Mouse (Mus musculus) layer of hippocampus, adult 9-11 months (tissue): Measurements from ENCODE around the gene Olfr1016.

Experiments used
- DNase-seq: peaks from one replicate; pipeline ENCODE4 v3.0.0; 2022

Gene Olfr1016

GRCm38 (mm10) chr2:85802444-85802843 is at the start of gene Olfr1016:
Gene Olfr1016, minus strand, starts transcription at chr2:85802544.
- DNase-seq: no peak

DNA sequence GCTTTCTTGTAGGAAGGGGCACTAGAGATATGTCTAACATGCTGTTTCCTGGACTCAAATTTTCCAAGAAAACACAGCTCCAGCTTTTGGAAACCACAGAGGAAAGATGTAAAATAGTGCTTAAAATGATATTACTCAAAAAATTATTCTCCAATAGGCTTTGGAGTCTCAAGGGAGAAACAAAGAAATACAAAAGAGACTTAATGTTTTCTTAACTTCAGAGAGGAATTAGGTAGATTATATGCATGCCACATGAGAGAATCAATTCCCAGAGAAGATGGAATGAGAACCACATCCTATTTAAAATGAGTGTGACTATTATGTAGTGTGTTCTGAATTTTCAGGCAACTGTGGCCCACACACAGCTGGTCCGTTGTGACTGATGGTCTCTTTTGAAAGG is 44.4 kb upstream of the Olfr1016 start, which contains the start of gene Olfr1020:
Gene Olfr1020 (plus strand): TSS at position 301 of the 400 bp plus-strand sequence.
- no peak for DNase-seq

DNA sequence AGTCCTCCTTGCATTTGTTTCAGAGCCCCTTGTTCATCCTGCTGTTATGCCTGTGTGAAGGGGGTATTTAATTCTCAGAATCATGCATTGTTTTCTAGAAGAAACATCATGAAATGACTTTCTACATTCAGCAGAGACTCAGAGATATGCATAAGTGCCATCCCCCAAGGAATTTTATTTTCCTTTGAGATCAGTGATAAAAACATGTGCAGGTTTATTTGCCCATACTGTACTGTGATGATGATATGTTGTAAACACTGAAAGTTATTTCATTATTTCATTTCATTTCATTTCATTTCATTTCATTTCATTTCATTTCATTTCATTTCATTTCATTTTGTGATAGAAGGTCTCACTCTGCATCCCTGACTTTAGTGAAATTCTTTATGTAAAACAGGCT is 43.0 kb upstream of the Olfr1016 start, which contains the start of gene Olfr1019:
Gene Olfr1019 (minus strand): TSS at position 101 of the 400 bp plus-strand sequence.
- DNase-seq: no peak

- no peak for DNase-seq
Measured at GRCm38 (mm10) chr2:85818179-85818578, 15.8 kb upstream of the Olfr1016 start, which contains the start of gene Olfr1018. Gene Olfr1018, plus strand, starts transcription at chr2:85818479.

GRCm38 (mm10) chr2:85804501-85804900 is 2.2 kb upstream of the Olfr1016 start:
- no peak for DNase-seq

DNA sequence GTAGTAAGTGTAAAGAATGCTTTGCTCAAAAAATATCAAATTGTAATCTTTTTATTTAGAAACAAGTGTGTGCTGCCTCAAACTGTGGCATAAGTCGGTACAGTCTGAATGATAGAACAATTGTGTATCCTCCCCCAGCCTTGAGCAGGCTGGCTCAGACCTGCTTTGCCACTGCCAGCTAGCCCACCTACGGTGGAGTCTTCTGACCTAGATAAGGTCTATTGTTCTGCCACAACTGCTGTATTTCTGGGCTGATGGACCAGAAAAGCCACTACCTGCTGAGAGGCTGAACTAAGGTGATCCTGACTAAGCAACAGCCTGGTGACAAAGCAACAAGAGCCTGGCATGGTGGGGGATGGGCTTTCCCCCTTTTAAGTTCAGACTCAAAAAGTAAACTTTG is 10.0 kb downstream of the Olfr1016 start:
- no peak for DNase-seq

- DNase-seq: no peak
Measured at GRCm38 (mm10) chr2:85781717-85782116, 20.6 kb downstream of the Olfr1016 start, which contains the start of gene Olfr1015. Gene Olfr1015, plus strand, starts transcription at chr2:85782017.

GRCm38 (mm10) chr2:85772413-85772812 is 29.9 kb downstream of the Olfr1016 start, which contains the start of gene Olfr1014:
Gene Olfr1014, plus strand, starts transcription at chr2:85772713.
- DNase-seq: no peak

GRCm38 (mm10) chr2:85766798-85767197 is 35.5 kb downstream of the Olfr1016 start, which contains the start of gene Olfr1013:
Gene Olfr1013, plus strand, starts transcription at chr2:85767098.
- DNase-seq: no peak

- no peak for DNase-seq
Measured at GRCm38 (mm10) chr2:85762666-85763065, 39.7 kb downstream of the Olfr1016 start, which contains the start of gene Olfr1012. Gene Olfr1012, minus strand, starts transcription at chr2:85762766.

DNA sequence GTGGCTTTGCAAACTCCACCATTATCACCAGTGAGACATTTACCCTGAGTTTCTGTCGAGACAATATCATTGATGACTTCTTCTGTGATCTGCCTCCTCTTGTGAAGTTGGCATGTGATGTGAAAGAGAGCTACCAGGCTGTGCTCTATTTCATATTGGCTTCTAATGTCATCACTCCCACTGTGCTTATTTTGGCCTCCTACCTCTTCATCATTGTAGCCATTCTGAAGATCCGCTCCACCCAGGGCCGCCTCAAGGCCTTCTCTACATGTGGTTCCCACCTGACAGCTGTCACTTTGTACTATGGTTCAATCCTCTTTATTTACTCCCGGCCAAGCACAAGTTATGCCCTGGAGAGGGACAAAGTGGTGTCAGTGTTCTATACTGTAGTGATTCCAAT is 48.5 kb downstream of the Olfr1016 start:
- no peak for DNase-seq
